Mouse (Mus musculus) midbrain, embryonic 14.5 days (tissue): ENCODE measurements around the gene Gm45521. TPM values are rescaled to one million over a fixed set of nuclear protein-coding genes. Genes with fewer than 3 reads are reported as not detected.

Experiments used
- ATAC-seq: fragments of 200-750 bp; cut with Nextera tagmentation; 2 replicates; pipeline ENCODE4 v1.8.0; 2017; ENCODE audit warnings: moderate number of reproducible peaks, moderate library complexity; ENCODE audit not compliant: low FRiP score, low TSS enrichment
- DNase-seq: peaks from one replicate; pipeline ENCODE4 v3.0.0-alpha.2; 2015
- H3K27ac ChIP-seq: fragments of 300-500 bp; sonication (generic); replicated peaks from 2 replicates; pipeline ENCODE4 v1.5.1; 2014; ENCODE audit warnings: mild to moderate bottlenecking, low read depth, low read length, moderate library complexity
- H3K27me3 ChIP-seq: fragments of 300-500 bp; sonication (generic); 2 replicates; pipeline ENCODE4 v1.6.1; 2014; ENCODE audit warnings: low read length, control low read depth, mixed read lengths; ENCODE audit not compliant: control insufficient read depth, insufficient read depth
- H3K36me3 ChIP-seq: fragments of 300-500 bp; sonication (generic); 2 replicates; pipeline ENCODE4 v1.6.1; 2014; ENCODE audit warnings: low read length, control low read depth; ENCODE audit not compliant: control insufficient read depth, insufficient read depth
- H3K4me1 ChIP-seq: fragments of 300-500 bp; sonication (generic); 2 replicates; pipeline ENCODE4 v1.6.1; 2014; ENCODE audit warnings: mild to moderate bottlenecking, antibody characterized with exemption, low read length, control low read depth; ENCODE audit not compliant: control insufficient read depth, insufficient read depth
- H3K4me2 ChIP-seq: fragments of 300-500 bp; sonication (generic); 2 replicates; pipeline ENCODE4 v1.6.1; 2014; ENCODE audit warnings: mild to moderate bottlenecking, low read length, moderate library complexity
- H3K4me3 ChIP-seq: fragments of 300-500 bp; sonication (generic); replicated peaks from 2 replicates; pipeline ENCODE4 v1.5.1; 2014; ENCODE audit warnings: low read depth, low read length
- H3K9ac ChIP-seq: fragments of 300-500 bp; sonication (generic); replicated peaks from 2 replicates; pipeline ENCODE4 v1.6.1; 2014; ENCODE audit warnings: mild to moderate bottlenecking, low read length, moderate library complexity
- H3K9me3 ChIP-seq: fragments of 300-500 bp; sonication (generic); 2 replicates; pipeline ENCODE4 v1.6.1; 2016; ENCODE audit warnings: low read length, control low read depth, mixed read lengths; ENCODE audit not compliant: control insufficient read depth
- WGBS: fragments of 180-500 bp; shearing (Covaris S2); extraction: QIAGEN DNeasy Blood & Tissue Kit; methylation state at CpG from one replicate; pipeline ENCODE4 v1.1.7; 2014; 5-methylcytosine and 5-hydroxymethylcytosine counted together
- polyA plus RNA-seq: library from polyadenylated mRNA; unstranded; fragments of >200 nt; fragmentation: Nextera tagmentation; extraction: Ambion mirVana; gene quantifications from 2 replicates; pipeline ENCODE4 v1.2.1, GENCODE M21; 2014

Gene Gm45521
- polyA plus RNA-seq, 1 experiment from 2014 or later: not detected

DNA sequence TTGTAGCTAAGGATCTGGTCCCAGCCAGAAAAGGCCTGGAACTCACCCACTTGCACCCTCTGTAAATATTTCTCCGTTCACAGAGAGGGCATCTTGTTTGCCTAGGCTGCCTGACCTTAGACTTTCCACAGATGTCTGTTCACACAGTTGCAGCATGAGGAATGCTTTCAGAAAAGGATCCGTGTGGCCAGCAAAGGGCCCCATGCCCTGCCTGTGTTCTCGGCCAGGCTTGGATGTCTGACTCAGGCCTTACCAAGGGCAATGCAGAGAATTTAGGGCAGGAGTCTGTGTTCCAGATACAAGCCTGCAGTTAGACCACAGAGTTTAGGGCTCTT, 13.3 kb upstream of the Gm45521 start:
- DNase-seq (no peak), ATAC-seq (no peak)
- Histone ChIP-seq H3K9ac (no peak overlapping the region), H3K4me1 (no peaks in the 10 kb centered on the region), H3K4me3 (no peak overlapping the region), H3K36me3 (peaks cover 33% of the 10 kb centered on the region), H3K4me2 (no peak overlapping the region), H3K9me3 (no peaks in the 10 kb centered on the region), H3K27ac (no peak overlapping the region), H3K27me3 (no peaks in the 10 kb centered on the region)
- WGBS: 90% methylated on average over 3 of the region's 3 CpGs

DNA sequence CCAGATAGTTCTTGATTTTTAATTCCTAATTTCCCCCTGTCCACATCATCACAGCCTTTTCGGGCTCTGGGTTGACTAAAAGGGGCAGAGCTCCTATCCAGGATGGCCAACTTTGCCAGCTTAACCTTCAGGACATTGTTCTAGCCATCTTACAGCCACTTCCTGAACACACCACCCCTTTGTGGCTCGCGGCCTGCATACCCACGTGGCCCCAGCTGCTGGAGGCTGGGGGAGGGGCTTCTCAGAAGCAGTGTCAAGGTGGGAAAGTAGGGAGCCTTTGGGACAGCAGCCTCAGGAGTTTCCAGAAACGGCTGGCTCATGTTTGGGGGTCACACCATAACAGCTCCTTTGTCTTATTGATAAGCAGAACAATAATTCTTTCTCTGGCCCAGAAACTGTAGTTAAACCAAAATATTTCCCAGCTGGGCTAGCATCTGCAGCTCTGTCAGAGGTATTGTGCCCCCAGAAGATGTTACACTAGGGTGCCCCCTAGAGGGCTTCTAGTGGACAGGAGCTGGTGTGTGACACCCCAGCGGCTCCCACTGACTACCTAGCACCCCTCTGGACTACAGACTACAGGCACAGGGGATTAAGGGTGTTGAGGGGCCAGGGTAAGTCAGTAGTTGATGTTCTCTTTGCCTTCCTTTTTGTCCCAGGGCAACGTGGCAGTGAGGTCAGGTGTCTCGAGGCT, 12.6 kb upstream of the Gm45521 start:
- WGBS: 61% methylated on average over 8 of the region's 8 CpGs
- no peak for ATAC-seq
- H3K4me2 ChIP-seq: no peak overlapping the region

DNA sequence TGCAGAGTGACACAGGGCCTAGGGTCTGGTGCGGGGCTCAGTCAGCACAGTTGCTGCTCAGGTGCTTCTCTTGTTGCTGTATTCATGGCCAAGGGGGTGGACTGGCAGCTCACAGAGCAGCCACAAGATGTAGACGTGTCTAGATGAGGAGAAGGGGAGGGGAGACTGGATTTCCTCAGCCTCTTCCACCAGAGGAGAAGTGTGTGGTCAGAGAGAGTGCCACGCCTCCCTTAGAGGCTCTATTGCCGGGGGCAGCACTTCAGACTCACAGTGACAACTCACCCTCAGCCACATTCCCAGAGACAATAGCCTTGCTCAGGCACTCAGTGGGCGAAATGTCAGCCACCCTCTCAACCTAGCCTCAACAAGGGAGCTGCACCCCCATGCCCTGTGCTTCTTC, 11.8 kb upstream of the Gm45521 start:
- ATAC-seq: no peak
- 82% methylated on average over 5 of the region's 5 CpGs for WGBS

More for the DNA sequence above, 12.6 kb upstream of the Gm45521 start:
- Histone ChIP-seq H3K9ac (no peak overlapping the region), H3K4me1 (no peaks in the 10 kb centered on the region), H3K4me3 (no peak overlapping the region), H3K27me3 (no peaks in the 10 kb centered on the region), H3K36me3 (peaks cover 34% of the 10 kb centered on the region), H3K27ac (no peak overlapping the region), H3K9me3 (no peaks in the 10 kb centered on the region)
- peak; percentile 28 for DNase-seq

DNA sequence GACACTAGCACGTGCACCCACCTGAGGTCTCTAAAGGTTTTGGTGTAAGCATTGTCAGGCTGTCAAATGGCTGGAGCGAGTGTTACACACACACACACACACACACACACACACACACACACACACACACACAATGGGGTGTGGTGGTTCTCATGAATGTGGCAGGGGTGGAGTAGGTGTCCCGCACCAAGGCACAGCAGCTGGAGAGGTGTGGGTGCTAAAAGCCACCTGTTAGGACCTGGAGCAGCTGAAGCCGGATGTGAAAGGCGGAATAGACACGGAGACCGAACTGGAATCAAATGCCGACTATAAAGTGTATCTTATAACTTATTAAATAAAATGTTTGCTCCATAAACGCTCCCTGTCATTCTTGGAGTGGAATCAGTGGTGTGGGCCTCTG, 5.9 kb upstream of the Gm45521 start:
- ATAC-seq: no peak
- no peak for DNase-seq
- WGBS: 95% methylated on average over 9 of the region's 9 CpGs

More for the DNA sequence above, 11.8 kb upstream of the Gm45521 start:
- no peaks in the 10 kb centered on the region for H3K4me1 ChIP-seq
- no peaks in the 10 kb centered on the region for H3K9me3 ChIP-seq
- no peak overlapping the region for H3K4me2 ChIP-seq
- peaks cover 42% of the 10 kb centered on the region for H3K36me3 ChIP-seq
- no peak overlapping the region for H3K27ac ChIP-seq
- no peak overlapping the region for H3K9ac ChIP-seq
- no peak for DNase-seq
- H3K4me3 ChIP-seq: no peak overlapping the region
- no peaks in the 10 kb centered on the region for H3K27me3 ChIP-seq

DNA sequence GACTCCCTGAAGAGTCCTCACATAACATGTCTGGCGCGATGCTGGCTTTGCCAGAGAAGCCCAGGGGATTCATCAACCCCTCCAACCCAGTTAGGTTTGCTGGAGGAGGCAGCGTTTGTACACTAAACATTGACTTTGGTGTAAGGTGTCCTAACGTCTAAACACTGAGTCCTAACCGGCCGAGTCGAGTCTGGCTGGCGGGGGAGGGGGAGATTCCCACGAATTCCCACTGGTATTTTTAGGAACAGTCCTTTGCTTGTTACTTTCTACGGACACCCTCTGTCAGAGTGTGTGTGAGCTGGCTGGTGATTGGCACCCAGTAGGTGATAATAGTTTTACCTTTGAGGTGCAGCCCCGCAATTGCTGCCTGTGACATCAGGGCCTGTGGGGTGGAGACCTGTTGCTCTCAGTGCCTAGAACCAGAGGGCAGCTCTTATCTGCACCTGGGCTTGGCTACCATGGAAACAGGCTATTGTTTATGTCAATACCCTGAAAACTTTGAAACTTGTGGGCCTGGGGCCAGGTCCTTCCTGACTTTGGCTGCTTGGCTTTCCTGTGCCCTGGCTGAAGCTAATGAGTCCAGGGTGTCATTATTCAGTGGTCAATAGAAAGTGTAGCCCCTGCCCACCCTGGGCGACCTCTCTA, 4.4 kb upstream of the Gm45521 start:
- 40% methylated on average over 12 of the region's 12 CpGs for WGBS
- no peaks in the 10 kb centered on the region for H3K27me3 ChIP-seq
- H3K36me3 ChIP-seq: peaks cover 32% of the 10 kb centered on the region
- H3K4me2 ChIP-seq: no peak overlapping the region
- no peaks in the 10 kb centered on the region for H3K9me3 ChIP-seq
- no peak for ATAC-seq
- DNase-seq: peak; percentile 22
- no peak overlapping the region; the same call in 1 of the 2 replicates for H3K27ac ChIP-seq
- 0 out of 2 replicates have a peak, but pooled peaks cover 6% of the 10 kb centered on the region for H3K4me1 ChIP-seq
- no peak overlapping the region for H3K4me3 ChIP-seq
- no peak overlapping the region for H3K9ac ChIP-seq

More for the DNA sequence above, 5.9 kb upstream of the Gm45521 start:
- Histone ChIP-seq H3K4me1 (no peaks in the 10 kb centered on the region), H3K27me3 (no peaks in the 10 kb centered on the region), H3K4me2 (no peak overlapping the region), H3K36me3 (peaks cover 38% of the 10 kb centered on the region), H3K4me3 (no peak overlapping the region), H3K9ac (no peak overlapping the region), H3K27ac (no peak overlapping the region), H3K9me3 (no peaks in the 10 kb centered on the region)

DNA sequence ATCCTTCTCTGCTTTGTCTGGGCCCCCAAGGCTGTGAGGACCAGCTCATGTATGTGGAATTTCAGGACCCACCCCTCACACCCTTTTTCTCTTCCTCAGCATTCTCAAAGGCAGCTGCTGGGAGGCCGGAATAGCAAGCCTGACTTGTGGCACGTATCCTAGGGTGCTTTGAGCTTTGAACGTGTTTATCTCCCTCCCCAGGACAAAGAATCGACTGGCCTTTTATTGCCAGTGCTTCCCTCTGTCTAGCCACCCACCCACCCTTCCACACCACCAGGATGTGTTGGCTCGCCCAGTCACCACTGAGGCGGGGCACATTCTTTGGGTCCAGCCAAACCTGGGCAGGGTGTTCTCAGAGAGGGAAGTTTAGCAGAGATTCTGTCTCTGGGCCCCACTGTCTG, 3.0 kb upstream of the Gm45521 start:
- Histone ChIP-seq H3K36me3 (peaks cover 22% of the 10 kb centered on the region), H3K4me3 (no peak overlapping the region), H3K4me1 (0 out of 2 replicates have a peak, but pooled peaks cover 6% of the 10 kb centered on the region), H3K4me2 (no peak overlapping the region), H3K27me3 (no peaks in the 10 kb centered on the region), H3K9me3 (no peaks in the 10 kb centered on the region), H3K9ac (no peak overlapping the region), H3K27ac (no peak overlapping the region)
- ATAC-seq (no peak), DNase-seq (no peak)
- 38% methylated on average over 6 of the region's 6 CpGs for WGBS

DNA sequence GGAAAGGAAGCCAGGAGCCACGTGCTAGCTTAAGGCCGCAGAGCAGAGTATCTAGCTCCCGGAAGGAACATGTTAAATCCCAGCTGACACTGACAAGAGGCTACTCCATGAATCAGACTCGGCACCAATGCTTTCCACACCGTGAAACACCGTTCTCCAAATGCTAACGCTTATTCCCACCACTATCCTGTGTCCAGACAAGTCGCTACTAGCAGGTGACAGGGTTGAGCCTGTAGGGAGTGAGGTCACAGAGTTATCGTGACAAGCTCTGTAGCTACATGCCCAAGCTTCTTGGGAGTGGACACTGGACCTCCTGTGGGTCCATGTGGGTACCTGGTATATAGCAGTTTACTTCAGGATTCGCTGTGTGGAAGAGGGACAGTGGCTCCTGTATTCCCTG, 661 bp upstream of the Gm45521 start:
- 83% methylated on average over 10 of the region's 10 CpGs for WGBS
- no peak for DNase-seq
- H3K4me1 ChIP-seq: 0 out of 2 replicates have a peak, but pooled peaks cover 6% of the 10 kb centered on the region
- peaks cover 1% of the 10 kb centered on the region; the same call in 1 of the 2 replicates for H3K36me3 ChIP-seq
- H3K4me2 ChIP-seq: no peak overlapping the region
- H3K4me3 ChIP-seq: no peak overlapping the region
- H3K9ac ChIP-seq: no peak overlapping the region
- H3K27ac ChIP-seq: no peak overlapping the region
- ATAC-seq: no peak
- H3K27me3 ChIP-seq: no peaks in the 10 kb centered on the region
- no peaks in the 10 kb centered on the region for H3K9me3 ChIP-seq

DNA sequence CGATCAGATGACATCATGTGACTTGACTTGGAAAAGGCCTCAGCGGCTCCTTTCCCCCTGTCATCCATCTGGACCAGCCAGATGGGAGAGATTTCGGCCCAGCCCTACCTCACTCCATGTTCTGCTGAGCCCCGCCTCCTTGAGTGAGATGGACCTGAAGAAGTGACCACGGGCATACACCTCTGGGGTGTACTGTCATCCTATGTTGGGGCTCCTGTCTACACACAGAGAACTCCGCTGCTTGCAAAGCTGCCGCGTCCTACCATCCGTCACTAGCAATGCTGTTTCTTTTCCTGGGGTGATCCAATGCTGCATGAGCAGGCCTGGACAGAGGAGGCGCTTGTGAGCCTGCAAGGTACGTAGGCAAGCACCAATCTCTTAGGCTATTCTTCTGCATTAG, 3.5 kb downstream of the Gm45521 start:
- no peak overlapping the region for H3K4me3 ChIP-seq
- ATAC-seq (peak; percentile 55; the same call in 1 of the 2 replicates), DNase-seq (peak; percentile 61)
- H3K4me2 ChIP-seq: no peak overlapping the region
- no peaks in the 10 kb centered on the region for H3K27me3 ChIP-seq
- H3K9me3 ChIP-seq: no peaks in the 10 kb centered on the region
- no peak overlapping the region for H3K9ac ChIP-seq
- 53% methylated on average over 11 of the region's 11 CpGs for WGBS
- 0 out of 2 replicates have a peak, but pooled peaks cover 6% of the 10 kb centered on the region for H3K4me1 ChIP-seq
- no peak overlapping the region for H3K27ac ChIP-seq
- H3K36me3 ChIP-seq: no peaks in the 10 kb centered on the region

DNA sequence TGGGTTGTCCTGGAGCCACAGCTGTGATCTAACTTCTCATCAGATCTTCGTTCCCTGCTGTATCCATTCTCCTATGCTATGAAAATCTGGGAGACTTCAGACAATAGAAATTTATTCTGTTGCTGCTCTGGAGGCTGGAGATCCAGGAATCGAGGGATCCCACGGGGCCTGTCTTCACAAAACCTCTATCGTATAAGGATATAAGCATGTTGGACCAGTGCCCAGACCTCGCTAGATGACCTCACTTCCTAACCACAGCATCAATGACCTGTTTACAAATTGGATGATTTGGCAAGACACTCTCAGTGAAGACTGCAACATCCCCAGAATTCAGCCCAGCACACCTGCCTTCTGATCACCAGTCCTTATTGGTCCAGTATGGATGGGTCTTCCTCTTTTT, 4.6 kb downstream of the Gm45521 start:
- no peaks in the 10 kb centered on the region for H3K36me3 ChIP-seq
- 0 out of 2 replicates have a peak, but pooled peaks cover 6% of the 10 kb centered on the region for H3K4me1 ChIP-seq
- WGBS: 64% methylated on average over 5 of the region's 5 CpGs
- no peak overlapping the region for H3K4me2 ChIP-seq
- DNase-seq (peak; percentile 45), ATAC-seq (no peak)
- H3K9ac ChIP-seq: no peak overlapping the region
- H3K27ac ChIP-seq: no peak overlapping the region
- H3K27me3 ChIP-seq: no peaks in the 10 kb centered on the region
- H3K4me3 ChIP-seq: no peak overlapping the region
- no peaks in the 10 kb centered on the region for H3K9me3 ChIP-seq
